Mouse (Mus musculus): ENCODE measurements around the gene Tac2. TPM values are rescaled to one million over a fixed set of nuclear protein-coding genes. Genes with fewer than 3 reads are reported as not detected.

Tac2 gene
- polyA plus RNA-seq, 1 experiment from 2014 or later = not detected

DNA sequence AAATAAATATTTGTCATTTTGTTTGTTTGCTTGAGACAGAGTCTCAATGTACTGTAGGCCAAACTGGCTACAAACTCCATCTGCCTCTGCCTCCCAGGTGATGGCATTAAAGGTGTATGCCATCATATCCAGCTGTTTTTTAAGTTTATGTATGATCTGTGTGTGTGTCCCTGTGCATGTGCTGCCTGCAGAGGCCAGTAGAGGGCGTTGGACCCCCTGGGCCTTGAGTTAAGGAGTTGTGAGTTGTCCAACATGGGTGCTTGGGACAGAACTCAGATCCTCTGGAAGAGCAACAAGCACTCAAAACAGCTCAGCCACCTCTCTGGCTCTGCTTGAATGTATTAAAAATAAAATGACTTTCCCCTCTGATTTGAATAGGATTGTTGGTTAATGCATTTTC, 33.2 kb upstream of the Tac2 start:
- H3K4me3 ChIP-seq (ENCODE audit: low read depth, low read length) = no peak overlapping the region
- H3K9ac ChIP-seq (ENCODE audit: low read length) = no peak overlapping the region
- no peak for ATAC-seq (ENCODE audit: low FRiP score)
- peak; percentile 79 for DNase-seq (ENCODE audit: low spot score, missing footprints)
- H3K36me3 ChIP-seq (ENCODE audit: control insufficient read depth, insufficient read depth, low read length) = peaks cover 2% of the 10 kb centered on the region; the same call in 1 of the 2 replicates
- H3K27me3 ChIP-seq (ENCODE audit: control insufficient read depth, insufficient read depth, low read length) = no peaks in the 10 kb centered on the region
- H3K4me2 ChIP-seq = no peak overlapping the region
- no peaks in the 10 kb centered on the region for H3K9me3 ChIP-seq (ENCODE audit: control insufficient read depth, low read length)
- H3K27ac ChIP-seq (ENCODE audit: low read depth, low read length) = no peak overlapping the region
- 28% methylated on average over 1 of the region's 1 CpGs for WGBS
- no peaks in the 10 kb centered on the region for H3K4me1 ChIP-seq (ENCODE audit: control insufficient read depth, insufficient read depth, low read length)

DNA sequence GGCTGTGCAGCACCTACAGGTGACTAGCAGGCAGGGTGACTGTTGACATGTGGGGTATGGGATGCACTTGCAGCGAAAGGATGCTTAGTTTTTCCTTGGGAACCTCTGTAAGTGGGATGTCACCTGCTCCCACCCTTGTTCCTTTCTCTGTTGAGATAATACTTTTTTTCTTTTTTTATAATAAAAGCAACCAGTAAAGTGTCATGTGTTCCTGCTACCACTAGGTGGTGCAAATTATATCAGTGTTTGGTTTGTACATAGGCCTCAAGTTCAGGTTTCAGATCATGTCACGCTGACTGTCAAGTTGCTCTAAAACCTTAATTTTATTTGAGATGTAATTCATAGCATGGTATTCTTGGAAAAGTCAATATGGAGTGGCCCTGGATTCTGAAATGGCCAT, 29.6 kb upstream of the Tac2 start:
- ATAC-seq (ENCODE audit: low FRiP score) = no peak

DNA sequence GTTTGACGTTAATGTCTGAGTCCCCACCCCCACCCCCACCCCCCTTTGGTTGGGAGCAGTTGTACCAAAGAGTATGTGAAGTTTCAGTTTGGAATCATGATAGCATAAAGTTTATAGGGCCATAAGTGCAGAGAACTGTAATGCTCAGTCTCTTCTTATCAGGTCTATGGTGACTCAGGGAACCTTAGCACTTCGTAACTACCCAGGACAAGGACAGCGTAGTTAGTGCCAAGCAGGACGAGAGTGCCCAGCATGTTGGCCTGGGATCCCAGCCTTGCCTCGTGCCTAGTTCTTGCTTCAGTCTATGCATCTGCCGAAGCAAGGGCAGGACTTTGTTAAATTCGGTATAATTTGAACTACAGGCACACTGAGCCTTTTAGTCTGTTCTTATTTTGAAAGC, 28.5 kb upstream of the Tac2 start:
- Histone ChIP-seq H3K4me3 (ENCODE audit: low read depth, low read length) (no peak overlapping the region), H3K36me3 (ENCODE audit: control insufficient read depth, insufficient read depth, low read length) (peaks cover 4% of the 10 kb centered on the region; the same call in 1 of the 2 replicates), H3K9ac (ENCODE audit: low read length) (no peak overlapping the region), H3K4me2 (no peak overlapping the region), H3K27me3 (ENCODE audit: control insufficient read depth, insufficient read depth, low read length) (no peaks in the 10 kb centered on the region), H3K9me3 (ENCODE audit: control insufficient read depth, low read length) (no peaks in the 10 kb centered on the region), H3K27ac (ENCODE audit: low read depth, low read length) (no peak overlapping the region), H3K4me1 (ENCODE audit: control insufficient read depth, insufficient read depth, low read length) (no peaks in the 10 kb centered on the region)
- WGBS = 96% methylated on average over 7 of the region's 7 CpGs
- peak; percentile 51 for DNase-seq (ENCODE audit: low spot score, missing footprints)
- no peak for ATAC-seq (ENCODE audit: low FRiP score)

More for the DNA sequence above, 29.6 kb upstream of the Tac2 start:
- 55% methylated on average over 2 of the region's 2 CpGs for WGBS
- Histone ChIP-seq H3K4me3 (ENCODE audit: low read depth, low read length) (no peak overlapping the region), H3K4me1 (ENCODE audit: control insufficient read depth, insufficient read depth, low read length) (no peaks in the 10 kb centered on the region), H3K27ac (ENCODE audit: low read depth, low read length) (no peak overlapping the region), H3K9ac (ENCODE audit: low read length) (no peak overlapping the region), H3K36me3 (ENCODE audit: control insufficient read depth, insufficient read depth, low read length) (peaks cover 4% of the 10 kb centered on the region; the same call in 1 of the 2 replicates), H3K4me2 (no peak overlapping the region), H3K9me3 (ENCODE audit: control insufficient read depth, low read length) (no peaks in the 10 kb centered on the region), H3K27me3 (ENCODE audit: control insufficient read depth, insufficient read depth, low read length) (no peaks in the 10 kb centered on the region)
- DNase-seq (ENCODE audit: low spot score, missing footprints) = peak; percentile 82

DNA sequence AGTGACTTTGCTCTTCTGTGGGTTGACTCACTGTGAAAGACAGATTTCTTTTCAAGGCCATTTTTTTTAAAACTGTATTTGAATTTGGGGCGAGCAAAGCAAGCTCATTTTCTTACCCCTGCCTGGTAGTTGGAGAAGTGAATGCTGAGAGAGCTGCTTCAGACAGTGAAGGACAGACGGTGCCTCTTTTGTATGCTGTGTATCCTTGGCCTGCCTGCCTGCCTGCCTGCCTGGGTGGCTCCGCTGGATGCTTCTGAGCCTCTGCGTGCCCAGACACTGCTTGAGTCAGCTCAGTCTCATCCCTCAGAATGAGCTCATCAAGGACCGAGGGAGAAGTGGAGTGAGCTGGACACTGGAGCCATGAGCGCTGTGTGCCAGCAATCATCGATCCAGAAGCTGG, 25.3 kb upstream of the Tac2 start:
- no peaks in the 10 kb centered on the region for H3K27me3 ChIP-seq (ENCODE audit: control insufficient read depth, insufficient read depth, low read length)
- H3K36me3 ChIP-seq (ENCODE audit: control insufficient read depth, insufficient read depth, low read length) = peaks cover 7% of the 10 kb centered on the region; the same call in 1 of the 2 replicates
- WGBS = 92% methylated on average over 7 of the region's 7 CpGs
- H3K9me3 ChIP-seq (ENCODE audit: control insufficient read depth, low read length) = no peaks in the 10 kb centered on the region
- DNase-seq (ENCODE audit: low spot score, missing footprints) (peak; percentile 28), ATAC-seq (ENCODE audit: low FRiP score) (no peak)
- no peak overlapping the region for H3K9ac ChIP-seq (ENCODE audit: low read length)
- H3K4me1 ChIP-seq (ENCODE audit: control insufficient read depth, insufficient read depth, low read length) = no peaks in the 10 kb centered on the region
- no peak overlapping the region for H3K27ac ChIP-seq (ENCODE audit: low read depth, low read length)
- H3K4me2 ChIP-seq = no peak overlapping the region
- no peak overlapping the region for H3K4me3 ChIP-seq (ENCODE audit: low read depth, low read length)

DNA sequence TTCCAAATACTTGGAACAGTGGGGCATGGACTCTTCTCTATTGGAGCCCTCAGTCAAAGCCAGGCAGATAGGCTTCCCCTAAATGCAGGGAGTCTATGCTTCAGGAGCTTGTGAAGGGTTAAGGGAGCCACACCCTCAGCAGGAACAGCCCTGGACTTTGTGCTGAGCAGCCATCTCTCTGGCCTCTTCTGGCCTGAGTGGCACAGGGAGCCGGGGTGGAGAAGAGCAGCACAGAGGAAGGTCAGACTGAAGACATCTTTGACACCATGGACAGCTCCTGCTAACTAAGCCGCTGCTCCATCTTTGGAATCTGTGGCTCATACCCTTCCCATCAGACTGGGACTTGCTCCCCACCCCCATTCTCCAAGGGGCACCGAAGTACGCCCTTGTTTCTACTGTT, 21.0 kb upstream of the Tac2 start:
- 37% methylated on average over 4 of the region's 4 CpGs for WGBS
- ATAC-seq (ENCODE audit: low FRiP score) = no peak
- peak; percentile 78 for DNase-seq (ENCODE audit: low spot score, missing footprints)

DNA sequence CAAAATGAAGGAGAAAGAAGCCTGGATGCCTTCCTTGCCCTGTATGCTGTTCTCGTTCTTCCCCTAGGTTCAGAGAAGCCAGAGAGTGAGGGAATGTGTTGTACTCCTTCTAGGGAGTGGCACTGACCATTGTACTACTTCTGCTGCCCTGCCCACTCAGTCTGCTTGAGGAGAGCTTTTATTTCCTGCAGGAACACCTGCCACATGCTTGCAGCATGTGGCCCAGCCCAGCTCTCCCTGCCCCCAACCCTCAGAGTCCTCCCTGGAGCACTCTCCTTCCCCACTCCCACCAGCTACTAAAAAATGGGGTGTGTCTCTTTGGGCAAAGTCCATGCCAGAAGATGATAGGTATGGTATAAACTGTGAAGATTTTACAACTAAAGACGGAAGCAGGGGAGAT, 20.0 kb upstream of the Tac2 start:
- H3K4me2 ChIP-seq = no peak overlapping the region
- H3K4me1 ChIP-seq (ENCODE audit: control insufficient read depth, insufficient read depth, low read length) = no peaks in the 10 kb centered on the region
- H3K27me3 ChIP-seq (ENCODE audit: control insufficient read depth, insufficient read depth, low read length) = no peaks in the 10 kb centered on the region
- no peak for ATAC-seq (ENCODE audit: low FRiP score)
- H3K27ac ChIP-seq (ENCODE audit: low read depth, low read length) = no peak overlapping the region
- H3K4me3 ChIP-seq (ENCODE audit: low read depth, low read length) = no peak overlapping the region
- WGBS = 70% methylated on average over 2 of the region's 2 CpGs
- H3K9ac ChIP-seq (ENCODE audit: low read length) = no peak overlapping the region
- no peaks in the 10 kb centered on the region for H3K9me3 ChIP-seq (ENCODE audit: control insufficient read depth, low read length)
- 0 out of 2 replicates have a peak, but pooled peaks cover 3% of the 10 kb centered on the region for H3K36me3 ChIP-seq (ENCODE audit: control insufficient read depth, insufficient read depth, low read length)
- peak; percentile 35 for DNase-seq (ENCODE audit: low spot score, missing footprints)

More for the DNA sequence above, 21.0 kb upstream of the Tac2 start:
- H3K4me3 ChIP-seq (ENCODE audit: low read depth, low read length) = no peak overlapping the region
- no peaks in the 10 kb centered on the region for H3K27me3 ChIP-seq (ENCODE audit: control insufficient read depth, insufficient read depth, low read length)
- no peak overlapping the region for H3K4me2 ChIP-seq
- H3K36me3 ChIP-seq (ENCODE audit: control insufficient read depth, insufficient read depth, low read length) = 0 out of 2 replicates have a peak, but pooled peaks cover 3% of the 10 kb centered on the region
- H3K9me3 ChIP-seq (ENCODE audit: control insufficient read depth, low read length) = no peaks in the 10 kb centered on the region
- no peak overlapping the region for H3K27ac ChIP-seq (ENCODE audit: low read depth, low read length)
- H3K9ac ChIP-seq (ENCODE audit: low read length) = no peak overlapping the region
- no peaks in the 10 kb centered on the region for H3K4me1 ChIP-seq (ENCODE audit: control insufficient read depth, insufficient read depth, low read length)

DNA sequence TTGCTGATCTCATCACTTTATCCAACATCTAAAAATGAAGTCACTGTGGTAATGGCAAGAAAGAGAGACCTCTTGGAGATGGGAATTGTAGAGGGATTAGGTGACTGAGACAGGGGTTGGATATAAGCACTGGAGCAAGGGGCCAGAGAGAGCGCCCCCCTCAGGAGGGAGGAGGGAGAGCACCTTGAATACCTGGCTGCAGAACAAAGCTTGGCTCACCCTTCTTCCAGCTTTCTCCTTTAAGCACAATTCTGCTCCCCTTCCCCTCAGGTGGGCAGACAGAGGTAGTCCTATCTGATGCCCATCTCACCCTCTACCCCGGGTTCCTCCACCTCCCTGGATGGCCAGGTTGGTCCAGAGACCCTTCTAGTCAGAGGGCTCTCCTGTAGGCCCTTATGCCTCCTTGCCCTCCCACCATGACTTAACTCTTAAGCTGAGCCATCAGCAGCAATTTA, 19.5 kb upstream of the Tac2 start, which contains the start of gene Myo1a:
Myo1a (plus strand) TSS at position 405 of the 455 bp plus-strand sequence.
- H3K27ac ChIP-seq (ENCODE audit: low read depth, low read length) = no peak within 1 kb of the TSS
- DNase-seq (ENCODE audit: low spot score, missing footprints) (peak; percentile 75), ATAC-seq (ENCODE audit: low FRiP score) (no peak)
- no peaks in the 10 kb centered on the region for H3K27me3 ChIP-seq (ENCODE audit: control insufficient read depth, insufficient read depth, low read length)
- H3K9me3 ChIP-seq (ENCODE audit: control insufficient read depth, low read length) = no peaks in the 10 kb centered on the region
- H3K4me2 ChIP-seq = no peak within 1 kb of the TSS
- no peak within 1 kb of the TSS for H3K9ac ChIP-seq (ENCODE audit: low read length)
- no peaks in the 10 kb centered on the region for H3K4me1 ChIP-seq (ENCODE audit: control insufficient read depth, insufficient read depth, low read length)
- 0 out of 2 replicates have a peak, but pooled peaks cover 3% of the 10 kb centered on the region for H3K36me3 ChIP-seq (ENCODE audit: control insufficient read depth, insufficient read depth, low read length)
- 85% methylated on average over 1 of the region's 2 CpGs for WGBS
- no peak within 1 kb of the TSS for H3K4me3 ChIP-seq (ENCODE audit: low read depth, low read length)

DNA sequence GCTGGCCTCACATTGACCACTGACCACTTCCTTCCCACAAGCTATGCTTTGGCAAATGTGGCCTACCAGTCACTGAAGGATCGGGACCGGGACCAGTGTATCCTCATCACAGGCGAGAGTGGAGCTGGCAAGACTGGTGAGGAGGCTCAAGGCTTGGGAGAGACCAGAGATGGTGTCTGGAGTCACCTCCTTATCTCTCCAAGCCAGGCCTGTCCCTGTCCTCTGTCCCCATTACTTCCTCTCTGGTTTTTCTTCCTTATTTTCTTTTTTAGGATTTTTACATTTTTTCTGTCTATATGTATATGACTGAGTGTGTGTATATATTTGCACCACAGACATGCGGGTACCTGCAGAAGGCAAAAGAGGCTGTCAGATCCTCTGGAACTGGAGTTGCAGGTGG, 18.5 kb upstream of the Tac2 start:
- H3K4me1 ChIP-seq (ENCODE audit: control insufficient read depth, insufficient read depth, low read length) = no peaks in the 10 kb centered on the region
- 0 out of 2 replicates have a peak, but pooled peaks cover 3% of the 10 kb centered on the region for H3K36me3 ChIP-seq (ENCODE audit: control insufficient read depth, insufficient read depth, low read length)
- H3K27ac ChIP-seq (ENCODE audit: low read depth, low read length) = no peak overlapping the region
- no peak overlapping the region for H3K4me3 ChIP-seq (ENCODE audit: low read depth, low read length)
- H3K27me3 ChIP-seq (ENCODE audit: control insufficient read depth, insufficient read depth, low read length) = no peaks in the 10 kb centered on the region
- WGBS = 86% methylated on average over 4 of the region's 4 CpGs
- ATAC-seq (ENCODE audit: low FRiP score) = no peak
- H3K9me3 ChIP-seq (ENCODE audit: control insufficient read depth, low read length) = no peaks in the 10 kb centered on the region
- DNase-seq (ENCODE audit: low spot score, missing footprints) = no peak
- H3K9ac ChIP-seq (ENCODE audit: low read length) = no peak overlapping the region
- H3K4me2 ChIP-seq = no peak overlapping the region

DNA sequence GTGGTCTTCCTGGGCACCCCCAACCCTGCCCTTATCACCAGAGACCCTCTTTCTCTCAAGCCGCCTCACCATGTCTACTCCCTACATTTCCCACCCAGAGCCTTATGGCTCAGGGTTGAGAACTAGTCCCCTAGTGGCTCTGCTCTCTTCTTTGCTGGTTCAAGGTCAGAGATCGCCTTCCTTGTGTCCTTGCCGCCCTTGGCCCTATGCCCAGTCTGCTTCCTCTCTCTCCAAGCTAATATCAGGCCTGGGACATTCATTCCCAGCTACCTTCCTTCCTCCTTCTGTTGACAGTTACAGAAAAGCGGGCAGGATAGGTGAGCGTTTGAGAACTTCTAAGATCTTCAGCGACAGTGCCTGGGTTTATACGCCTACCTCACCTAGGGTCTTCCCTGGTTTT, 16.6 kb upstream of the Tac2 start:
- no peaks in the 10 kb centered on the region for H3K4me1 ChIP-seq (ENCODE audit: control insufficient read depth, insufficient read depth, low read length)
- 91% methylated on average over 7 of the region's 7 CpGs for WGBS
- DNase-seq (ENCODE audit: low spot score, missing footprints) = peak; percentile 2

More for the DNA sequence above, 16.6 kb upstream of the Tac2 start:
- no peak overlapping the region for H3K4me2 ChIP-seq
- H3K27ac ChIP-seq (ENCODE audit: low read depth, low read length) = no peak overlapping the region
- H3K36me3 ChIP-seq (ENCODE audit: control insufficient read depth, insufficient read depth, low read length) = no peaks in the 10 kb centered on the region
- H3K4me3 ChIP-seq (ENCODE audit: low read depth, low read length) = no peak overlapping the region
- no peak for ATAC-seq (ENCODE audit: low FRiP score)
- no peak overlapping the region for H3K9ac ChIP-seq (ENCODE audit: low read length)
- no peaks in the 10 kb centered on the region for H3K27me3 ChIP-seq (ENCODE audit: control insufficient read depth, insufficient read depth, low read length)
- H3K9me3 ChIP-seq (ENCODE audit: control insufficient read depth, low read length) = no peaks in the 10 kb centered on the region

Data from midbrain, embryonic 11.5 days (tissue).